Mouse (Mus musculus): ENCODE measurements around the gene Xrcc5.

Gene Xrcc5

DNA sequence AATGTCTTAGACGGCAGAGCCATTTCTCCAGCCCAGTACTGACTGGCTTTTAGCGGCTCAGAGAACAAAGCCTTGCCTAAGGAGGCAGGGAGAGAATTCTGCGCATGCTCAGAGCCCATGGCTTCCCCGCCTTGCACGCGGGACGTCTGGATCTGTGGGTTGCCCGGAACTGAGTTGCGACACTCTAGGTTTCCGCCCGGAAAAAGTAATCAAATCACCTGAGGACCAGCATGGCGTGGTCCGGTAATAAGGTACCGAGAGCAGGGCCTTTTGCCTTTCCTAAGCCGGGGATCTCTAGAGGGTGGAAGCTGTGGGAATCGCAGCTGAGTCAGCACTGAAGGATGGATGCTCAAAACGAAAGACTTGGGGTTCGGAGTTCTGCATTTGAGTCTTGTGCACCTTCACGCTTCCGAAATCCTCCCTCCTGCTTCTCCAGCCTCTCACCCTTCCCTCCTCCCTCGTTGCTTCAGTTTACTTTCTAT lies at the start of gene Xrcc5:
Gene Xrcc5, plus strand, starts transcription at position 105 of the 482 bp plus-strand sequence.
- peak; percentile 90 for DNase-seq (ENCODE audit: extremely low read depth, low read depth)

DNA sequence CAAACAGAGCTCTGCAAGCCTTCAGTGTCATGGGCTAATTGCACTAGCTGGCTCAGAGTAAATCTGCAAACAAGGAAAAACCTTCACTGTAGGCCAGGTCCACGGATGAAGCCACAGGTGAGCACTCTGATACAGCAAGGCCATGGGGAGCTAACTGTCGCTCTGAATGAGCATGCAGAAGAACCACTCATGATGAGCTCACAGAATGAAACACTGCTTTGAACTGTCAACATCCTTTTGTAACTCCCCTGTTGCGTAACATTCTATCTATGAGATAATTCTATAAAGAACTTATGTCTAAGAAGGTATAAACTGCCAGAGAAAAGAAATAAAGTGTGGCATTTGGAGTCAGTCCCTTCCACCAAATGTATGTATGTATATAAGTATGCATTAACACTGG lies 44.1 kb upstream of the Xrcc5 start:
- no peak for DNase-seq (ENCODE audit: extremely low read depth, low read depth)

DNA sequence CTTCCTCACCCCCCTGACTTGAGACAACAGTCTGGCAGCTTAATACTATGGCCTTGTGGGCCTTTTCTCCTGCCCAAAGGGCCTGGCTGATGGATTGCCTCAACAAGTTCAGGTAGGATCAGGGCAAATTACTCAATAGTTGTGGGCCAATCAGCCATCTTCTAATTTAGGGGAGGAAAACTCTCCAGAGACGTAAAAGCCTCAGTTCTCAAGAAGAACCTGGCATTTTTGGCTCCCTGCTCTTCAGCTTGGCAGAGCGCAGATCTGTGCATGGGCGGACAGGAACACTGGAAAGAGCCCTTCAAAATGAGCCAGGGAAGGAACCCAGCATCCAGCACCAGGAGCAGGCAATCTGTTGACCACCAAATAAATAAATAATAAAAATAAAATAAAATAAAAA lies 29.1 kb upstream of the Xrcc5 start:
- DNase-seq (ENCODE audit: extremely low read depth, low read depth), result no peak

DNA sequence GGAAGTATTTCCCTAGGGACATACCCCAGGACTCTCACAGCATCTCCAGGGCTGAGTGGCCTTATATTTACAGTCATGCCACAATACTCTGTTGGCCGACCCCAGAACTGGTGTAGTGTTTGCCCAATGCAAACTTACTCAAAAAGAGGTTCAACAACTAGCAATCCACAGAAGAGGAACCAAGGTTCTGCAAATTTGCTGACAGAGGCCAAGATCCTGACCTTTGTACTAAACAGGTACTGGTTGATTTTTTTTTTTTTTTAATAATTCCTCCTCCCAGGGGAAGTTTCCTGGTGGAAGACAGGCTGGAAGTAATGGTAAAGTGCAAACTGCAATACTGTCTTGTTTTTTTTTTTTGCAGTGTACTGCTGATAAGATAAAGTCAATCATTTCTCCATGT lies 24.6 kb upstream of the Xrcc5 start:
- no peak for DNase-seq (ENCODE audit: extremely low read depth, low read depth)

DNA sequence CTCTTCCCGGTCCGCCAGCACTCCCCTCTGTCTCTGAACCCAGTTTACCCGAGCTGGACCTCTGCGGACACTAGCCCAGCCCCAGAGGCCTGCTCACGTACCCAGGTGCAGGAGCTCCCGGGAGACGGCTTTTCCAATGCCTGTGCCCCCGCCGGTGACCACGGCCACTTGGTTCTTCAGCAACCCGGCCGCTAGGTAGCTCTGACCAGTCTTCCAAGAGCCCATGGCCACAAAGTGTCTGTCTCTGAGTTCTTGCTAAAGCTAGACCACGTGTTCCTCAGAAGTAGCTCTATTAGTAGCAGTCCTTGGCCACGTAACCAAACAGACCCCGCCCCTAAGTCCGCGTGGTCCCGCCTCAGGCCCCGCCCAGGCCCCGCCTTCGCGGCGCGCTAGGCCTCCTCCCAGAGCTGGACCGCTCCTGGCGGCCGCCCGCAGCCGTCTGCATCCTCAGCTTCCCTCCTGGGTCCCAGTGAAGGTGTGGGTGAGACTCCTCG lies 23.2 kb upstream of the Xrcc5 start, which contains the start of the genes Pecr and Tmem169:
Gene Pecr, minus strand, starts transcription at position 323 of the 494 bp plus-strand sequence.
Gene Tmem169, plus strand, starts transcription at position 378 of the 494 bp plus-strand sequence.
- DNase-seq (ENCODE audit: extremely low read depth, low read depth), result peak; percentile 82

DNA sequence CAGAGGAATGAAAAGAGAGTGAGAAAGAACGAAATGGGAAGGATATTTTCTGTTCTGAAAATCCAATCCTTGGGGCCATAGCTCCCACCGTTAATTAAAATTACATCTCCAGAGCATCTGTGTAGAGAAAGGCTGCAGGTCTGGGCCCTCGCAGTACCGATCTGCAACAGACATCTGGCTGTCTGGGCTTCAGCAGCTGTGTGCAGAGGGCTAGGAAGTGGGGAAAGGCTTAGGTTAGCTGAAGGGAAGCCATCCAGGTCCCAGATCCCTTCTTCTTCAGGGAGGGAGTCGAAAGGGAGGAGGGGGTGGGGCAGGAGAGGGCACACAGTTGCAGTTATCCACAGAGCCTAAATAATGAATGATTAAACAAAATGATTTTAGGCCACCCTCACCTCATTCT lies 22.7 kb upstream of the Xrcc5 start:
- DNase-seq (ENCODE audit: extremely low read depth, low read depth), result no peak

DNA sequence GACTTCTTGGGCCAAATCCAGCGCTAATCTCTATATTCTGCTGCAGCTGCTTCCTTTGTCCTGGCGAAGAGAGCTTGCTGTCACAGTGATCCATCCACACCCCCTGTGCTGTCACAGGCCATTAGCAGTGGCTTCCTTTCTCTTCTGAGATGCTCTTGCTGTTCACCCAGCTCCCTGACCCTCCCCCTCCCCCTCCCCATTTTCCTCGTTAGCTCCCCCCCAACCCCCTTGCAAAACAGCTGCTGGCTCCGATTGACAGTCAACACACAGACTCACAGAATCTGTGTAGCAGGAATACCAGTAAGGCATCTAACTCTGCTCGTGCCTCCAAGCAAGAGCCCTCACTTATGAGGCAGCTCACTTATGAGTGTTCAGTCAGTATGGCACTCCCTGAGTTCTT lies 20.3 kb upstream of the Xrcc5 start:
- no peak for DNase-seq (ENCODE audit: extremely low read depth, low read depth)

DNA sequence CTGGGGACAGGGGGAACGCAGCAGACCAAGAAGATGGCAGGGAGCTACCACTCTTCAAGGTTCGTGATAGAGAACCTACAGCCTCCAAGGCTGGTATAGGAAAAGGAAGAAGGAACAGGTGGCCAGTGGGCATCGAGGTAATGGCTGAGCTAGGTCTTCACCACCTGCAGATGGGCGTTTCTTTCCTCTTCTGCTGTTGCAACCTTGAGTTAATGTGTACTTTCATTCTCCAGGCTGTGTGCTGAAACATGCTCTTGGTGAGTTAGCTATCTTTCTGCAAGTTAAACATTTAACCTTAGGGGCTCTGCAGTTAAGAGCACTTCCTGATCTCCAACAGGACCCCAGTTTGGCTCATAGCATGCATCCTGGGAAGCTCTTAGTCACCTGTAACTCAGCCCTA lies 19.3 kb upstream of the Xrcc5 start:
- DNase-seq (ENCODE audit: extremely low read depth, low read depth), result no peak

DNA sequence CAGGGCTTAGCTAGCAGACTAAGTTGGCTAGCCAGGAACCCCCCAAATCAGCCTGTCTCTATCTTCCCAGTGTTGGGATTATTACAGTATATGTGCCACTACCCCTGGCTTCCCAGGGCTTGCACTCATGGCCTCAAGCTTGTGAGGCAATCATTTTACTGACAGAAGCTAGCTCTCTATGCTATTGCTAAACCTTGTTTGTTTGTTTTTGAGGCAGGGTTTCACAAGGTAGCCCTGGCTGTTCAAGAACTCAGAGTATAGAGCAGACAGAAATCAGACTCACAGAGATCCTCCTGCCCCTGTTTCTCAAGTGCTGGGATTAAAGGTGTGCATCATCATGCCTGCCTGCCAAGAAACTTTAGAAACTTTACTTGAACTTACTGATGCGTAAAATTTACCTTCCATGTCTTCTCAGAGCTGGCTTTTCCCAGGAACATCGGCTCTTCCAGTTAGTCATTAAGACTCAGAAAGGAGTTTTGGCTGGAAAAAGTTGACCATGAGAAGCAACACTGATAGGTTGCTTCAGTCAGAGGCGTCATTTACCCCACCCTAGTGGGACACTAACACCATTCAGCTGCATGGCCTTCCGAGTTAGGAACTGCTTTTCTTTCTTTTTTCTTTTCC lies 18.6 kb upstream of the Xrcc5 start:
- DNase-seq (ENCODE audit: extremely low read depth, low read depth), result no peak

DNA sequence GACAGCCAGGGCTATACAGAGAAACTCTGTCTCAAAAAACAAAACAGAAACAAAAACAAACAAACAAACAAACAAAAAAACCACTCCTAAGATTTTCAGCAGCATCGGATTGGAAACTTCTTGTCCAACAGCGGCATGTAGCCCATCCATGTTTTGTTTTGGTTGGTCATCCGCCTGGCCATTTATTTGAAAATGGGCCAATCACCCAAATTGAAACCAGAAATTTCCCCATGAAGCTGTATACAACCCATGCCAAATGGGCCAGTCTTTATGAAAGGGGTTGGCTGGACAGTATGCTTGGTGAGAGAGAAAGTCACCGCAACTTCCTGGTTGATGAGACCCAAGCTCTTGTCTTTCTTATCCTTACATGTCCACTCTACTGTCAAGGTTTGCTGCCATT lies 16.3 kb upstream of the Xrcc5 start:
- no peak for DNase-seq (ENCODE audit: extremely low read depth, low read depth)

DNA sequence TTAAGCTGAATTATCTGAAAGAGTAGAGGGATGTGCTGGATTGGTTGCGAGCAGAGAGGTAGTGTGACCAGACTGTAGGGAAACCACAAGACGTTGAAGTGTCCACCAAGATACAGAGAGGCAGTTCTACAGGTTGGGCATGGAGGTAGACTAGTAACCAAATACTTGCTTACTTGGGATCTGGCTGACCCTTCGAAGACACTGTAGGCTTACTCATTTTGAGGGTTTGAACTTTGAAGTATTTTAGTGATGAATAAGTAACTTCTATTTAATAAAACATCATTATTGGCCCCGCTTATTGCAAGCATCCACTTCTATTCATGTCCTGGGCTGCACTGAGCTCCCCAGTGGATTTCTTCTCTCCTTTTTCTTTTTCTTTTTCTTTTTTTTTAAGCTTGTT lies 15.8 kb upstream of the Xrcc5 start:
- DNase-seq (ENCODE audit: extremely low read depth, low read depth), result no peak

DNA sequence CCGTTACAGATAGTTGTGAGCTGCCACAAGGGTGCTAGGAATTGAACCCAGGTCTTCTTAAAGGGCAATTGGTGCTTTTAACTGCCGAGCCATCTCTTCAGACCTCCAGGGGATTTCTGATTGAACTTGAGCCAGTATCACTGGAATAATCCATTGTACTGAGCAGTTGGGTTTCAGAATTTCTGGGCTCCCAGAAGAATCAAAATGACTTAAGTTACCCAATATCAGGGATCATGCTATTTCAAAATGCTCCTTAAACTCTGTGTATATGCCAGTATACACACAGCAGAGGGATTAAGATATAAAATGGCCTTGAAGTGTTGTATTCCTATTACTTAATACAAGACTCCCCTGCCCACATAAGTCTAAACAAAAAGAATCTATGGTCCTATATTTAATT lies 15.3 kb upstream of the Xrcc5 start:
- DNase-seq (ENCODE audit: extremely low read depth, low read depth), result no peak

DNA sequence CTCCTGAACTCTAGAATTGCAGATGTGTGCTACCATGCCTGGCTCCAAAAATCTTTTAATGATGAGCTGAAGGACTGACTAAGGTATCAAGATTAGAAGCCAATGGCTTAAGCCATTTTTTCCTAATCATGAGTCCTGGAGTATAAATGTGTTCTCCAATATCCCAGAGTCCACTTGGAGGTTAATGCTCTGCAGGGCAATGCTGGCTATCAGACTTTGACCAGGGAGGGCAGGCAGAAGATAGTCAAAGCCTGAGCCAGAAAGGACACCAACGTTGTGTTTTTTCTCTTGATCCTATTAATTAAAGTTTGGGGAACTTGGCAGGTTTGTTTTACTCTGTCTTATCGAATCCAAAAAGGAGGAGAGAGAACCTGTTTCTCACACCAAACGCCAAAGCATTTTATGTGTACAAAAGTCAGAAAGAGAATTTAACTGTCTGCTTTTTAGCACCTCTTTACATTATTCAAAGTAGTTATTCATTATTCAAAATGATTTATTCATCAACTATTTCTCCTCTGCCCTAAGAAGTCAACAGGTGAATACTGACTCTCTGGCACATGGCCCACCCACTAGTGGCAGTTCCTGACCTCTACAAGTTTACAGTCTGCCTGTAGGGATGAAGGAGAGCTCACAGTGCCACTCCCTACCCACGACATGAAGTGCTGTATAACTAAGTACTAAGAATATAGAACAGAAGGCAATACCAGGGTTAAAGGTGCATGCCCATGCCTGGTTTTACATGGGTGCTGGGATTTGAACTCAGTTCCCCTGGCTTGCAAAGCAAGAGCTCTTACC lies 13.2 kb upstream of the Xrcc5 start:
- no peak for DNase-seq (ENCODE audit: extremely low read depth, low read depth)

DNA sequence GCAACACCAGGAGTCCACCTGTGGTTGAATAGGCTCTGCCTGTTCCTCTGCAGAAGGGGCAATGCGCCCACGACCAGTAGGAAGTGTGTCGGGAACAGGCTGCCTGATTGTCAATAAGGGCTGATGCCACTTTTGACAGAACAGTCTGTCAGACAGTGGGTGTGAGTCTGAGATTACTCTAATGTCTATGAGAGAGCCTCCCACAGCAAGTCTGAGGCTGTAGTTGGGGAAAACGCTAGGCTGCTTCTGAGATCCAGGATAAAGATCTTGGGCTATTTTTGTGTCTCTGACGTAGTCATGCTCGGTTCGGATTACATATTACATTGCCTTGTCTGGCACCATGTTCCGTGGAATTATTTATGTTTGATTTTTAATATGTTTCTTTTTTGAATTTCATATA lies 11.5 kb upstream of the Xrcc5 start:
- no peak for DNase-seq (ENCODE audit: extremely low read depth, low read depth)

DNA sequence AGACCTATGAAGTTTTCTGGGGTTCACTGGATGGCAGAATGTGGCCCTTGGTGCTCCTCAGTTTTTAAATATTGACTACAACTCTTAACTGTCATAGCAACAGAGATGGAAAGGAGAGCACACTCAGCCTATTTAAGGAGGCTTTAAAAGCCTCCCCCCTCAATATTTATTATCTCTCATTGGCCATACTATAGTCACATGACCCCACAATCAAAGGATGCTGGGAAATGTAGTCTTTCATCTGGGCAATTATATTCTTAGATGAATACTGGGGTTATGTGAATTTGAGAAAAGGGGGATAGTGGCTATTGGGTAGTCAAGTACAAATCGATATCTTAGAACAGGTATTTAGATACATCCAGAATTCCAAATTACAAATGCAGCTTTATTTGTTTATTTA lies 5.4 kb upstream of the Xrcc5 start:
- DNase-seq (ENCODE audit: extremely low read depth, low read depth), result no peak

DNA sequence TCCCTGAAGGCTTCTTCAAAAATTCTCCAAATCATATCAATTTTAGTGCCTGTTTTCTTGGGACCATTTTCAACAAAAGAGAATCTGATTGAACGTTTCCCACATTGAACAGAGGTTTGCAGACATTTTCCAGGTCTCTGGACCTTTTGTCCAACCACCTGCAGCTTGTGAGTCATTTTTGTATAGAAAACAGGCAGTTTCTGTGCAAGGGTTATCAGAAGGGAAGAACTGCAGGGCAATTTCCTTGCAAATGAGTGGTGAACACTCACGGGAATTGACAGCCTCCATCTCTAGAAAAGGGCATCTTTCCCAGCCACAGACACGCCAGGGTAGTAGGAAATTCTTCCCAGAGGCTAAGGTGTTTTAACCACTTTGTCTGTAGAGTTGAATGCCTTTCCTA lies 980 bp upstream of the Xrcc5 start:
- no peak for DNase-seq (ENCODE audit: extremely low read depth, low read depth)

DNA sequence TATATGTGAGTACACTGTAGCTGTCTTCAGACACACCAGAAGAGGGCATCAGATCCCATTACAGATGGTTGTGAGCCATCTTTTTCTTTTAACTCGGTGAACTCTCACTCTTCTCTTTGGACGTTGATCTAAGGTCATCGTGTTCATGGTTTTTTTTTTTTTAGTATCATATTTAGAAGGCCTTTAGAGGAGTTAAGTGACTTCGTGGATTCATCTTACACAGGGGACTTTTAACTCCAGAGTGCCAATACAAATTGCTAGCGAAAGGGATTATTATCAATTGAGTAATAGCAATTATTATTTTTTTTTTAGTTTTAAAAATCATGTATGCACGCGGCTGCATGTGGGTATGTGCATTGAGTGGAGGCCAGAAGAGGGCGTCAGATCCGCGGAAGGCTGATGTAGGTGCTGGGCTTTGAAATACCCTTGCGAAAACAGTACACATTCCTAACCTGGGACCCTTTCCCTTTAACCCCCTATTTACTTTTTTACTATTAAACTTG lies 491 bp upstream of the Xrcc5 start:
- peak; percentile 43 for DNase-seq (ENCODE audit: extremely low read depth, low read depth)

DNA sequence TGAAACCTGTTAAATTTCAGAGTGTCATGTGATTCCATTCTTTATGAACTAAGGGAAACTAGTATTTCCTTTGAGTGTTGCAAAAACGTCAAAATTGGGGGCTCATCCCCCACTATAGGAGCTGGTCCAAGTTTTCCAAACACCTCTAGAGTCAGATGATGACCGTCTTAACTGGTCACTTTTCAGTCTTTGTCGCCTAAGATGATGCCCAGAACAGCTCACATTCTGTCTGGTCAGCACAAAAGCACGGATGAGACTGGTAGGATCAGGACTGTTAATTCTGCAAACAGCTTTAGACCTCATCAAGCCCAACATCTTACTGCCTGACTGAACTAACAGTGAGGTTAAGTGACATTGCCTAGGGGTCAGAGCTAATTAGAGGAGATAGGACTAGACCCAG lies 1.7 kb downstream of the Xrcc5 start:
- DNase-seq (ENCODE audit: extremely low read depth, low read depth), result no peak

DNA sequence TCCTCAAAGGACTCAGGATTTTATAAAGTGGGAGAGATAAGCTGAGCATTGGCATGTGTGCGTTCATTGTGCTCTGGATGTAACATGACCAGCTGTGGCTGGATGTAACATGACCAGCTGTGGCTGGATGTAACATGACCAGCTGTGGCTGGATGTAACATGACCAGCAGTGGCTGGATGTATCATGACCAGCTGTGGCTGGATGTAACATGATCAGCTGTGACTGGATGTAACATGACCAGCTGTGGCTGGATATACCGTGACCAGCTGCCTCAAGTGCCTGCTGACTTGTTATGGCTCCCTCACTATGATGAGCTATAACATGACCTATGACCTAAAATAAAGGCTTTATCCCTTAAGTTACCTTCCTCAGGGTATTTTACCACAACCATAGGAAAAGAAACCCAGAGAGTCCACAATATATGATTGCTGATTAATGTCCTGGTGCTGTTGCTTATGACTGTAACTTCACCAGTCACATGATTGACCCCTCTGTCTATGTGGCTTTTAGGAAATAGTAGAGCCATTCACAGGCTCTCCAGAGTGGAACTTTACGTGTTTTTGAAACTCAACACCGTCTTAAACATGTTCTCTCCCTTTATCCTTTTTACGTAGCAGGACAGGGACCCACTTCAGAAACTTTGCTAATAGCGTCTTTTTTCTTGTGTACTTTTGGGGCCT lies 2.7 kb downstream of the Xrcc5 start:
- no peak for DNase-seq (ENCODE audit: extremely low read depth, low read depth)

DNA sequence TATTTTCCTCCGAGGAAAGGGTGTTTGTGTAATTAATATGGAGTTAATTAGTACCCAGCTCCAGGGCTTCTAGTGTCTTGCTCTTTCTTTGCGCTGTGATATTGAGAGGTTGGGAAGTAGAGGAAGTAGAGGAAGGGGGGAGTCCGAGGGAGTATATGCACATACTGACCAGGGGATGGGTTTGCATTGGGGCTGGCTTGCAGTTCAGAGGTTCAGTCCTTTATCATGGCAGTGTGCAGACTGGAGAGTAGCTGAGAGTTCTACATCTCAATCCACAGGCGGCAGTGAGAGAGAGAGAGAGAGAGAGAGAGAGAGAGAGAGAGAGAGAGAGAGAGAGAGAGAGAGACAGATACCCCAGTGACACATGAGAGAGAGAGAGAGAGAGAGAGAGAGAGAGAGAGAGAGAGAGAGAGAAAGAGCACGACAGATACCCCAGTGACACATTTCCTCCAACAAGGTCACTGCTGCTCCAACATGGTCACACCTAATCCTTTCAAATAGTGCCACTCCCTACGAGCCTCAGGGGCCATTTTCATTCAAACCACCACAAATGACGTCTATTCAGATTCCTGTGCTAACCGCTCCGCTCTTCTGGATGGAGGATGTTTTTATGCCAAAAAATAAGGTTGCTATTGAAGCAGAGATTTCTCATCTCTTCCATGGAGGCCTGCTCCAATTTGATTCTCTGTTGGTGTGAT lies 5.6 kb downstream of the Xrcc5 start:
- DNase-seq (ENCODE audit: extremely low read depth, low read depth), result no peak

DNA sequence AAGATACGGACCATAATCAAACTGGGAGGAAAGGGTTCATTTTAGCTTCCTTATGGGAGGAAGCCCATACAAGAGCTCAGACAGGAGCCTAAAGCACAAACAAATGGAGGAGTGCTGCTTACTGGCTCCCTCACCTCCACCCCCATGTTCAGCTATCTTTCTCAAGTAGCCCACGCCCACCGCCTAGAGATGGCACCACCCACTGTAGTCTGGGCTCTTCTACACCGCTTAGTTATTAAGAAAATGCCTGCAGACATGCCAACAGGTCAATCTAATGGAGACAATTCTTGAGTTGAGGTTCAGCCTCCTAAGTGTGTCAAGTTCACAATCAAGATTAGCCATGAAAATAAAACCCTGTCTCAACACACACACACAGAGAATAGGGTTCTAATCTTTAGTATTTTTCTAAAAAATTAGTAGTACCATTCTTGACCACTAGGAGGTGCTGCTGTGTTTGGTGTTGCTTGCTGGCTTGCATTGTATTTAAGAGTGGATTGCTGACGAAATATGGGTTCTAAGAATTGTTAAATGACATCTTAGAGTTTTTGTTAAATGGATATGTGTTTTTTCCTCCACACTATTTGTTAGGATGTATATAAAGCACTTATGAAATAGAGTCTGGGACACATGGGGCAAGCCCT lies 6.3 kb downstream of the Xrcc5 start:
- peak; percentile 43 for DNase-seq (ENCODE audit: extremely low read depth, low read depth)

All from MEL-GATA-1-ER (cell line).